Mouse (Mus musculus): ENCODE data around the gene Rhbdf1.

DNA sequence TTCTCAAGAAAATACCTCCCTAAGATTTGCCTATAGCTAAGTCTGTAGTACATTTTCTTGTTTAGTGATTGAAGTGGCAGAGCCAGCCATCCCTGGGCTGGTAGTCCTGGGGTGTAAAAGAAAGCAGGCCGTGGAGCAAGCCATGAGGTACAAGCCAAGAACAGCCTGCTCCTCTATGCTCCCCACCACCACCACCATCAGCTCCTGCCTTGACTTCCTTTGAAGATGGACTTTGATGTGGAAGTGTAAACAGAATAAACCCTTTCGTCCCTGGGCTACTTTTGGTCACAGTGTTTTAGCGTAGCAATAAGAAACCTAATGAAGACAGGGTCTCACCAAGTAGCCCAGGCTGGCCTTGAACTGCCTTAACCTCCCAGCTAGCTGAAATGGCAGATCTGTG is 24.3 kb downstream of the Rhbdf1 start:
- TF ChIP-seq CTCF (IDR thresholded peaks at IDR 0.05; ENCODE audit: low read depth, low read length) (no peak), POLR2A (IDR thresholded peaks at IDR 0.05; ENCODE audit: insufficient read depth, low read length) (no peak), EP300 (IDR thresholded peaks at IDR 0.05; ENCODE audit: insufficient read depth, low read depth, low read length) (no peak)
